30 mouse cellular contexts compared by ENCODE assay signal in genomic region chr6:55437919-55438318, GRCm38 (mm10). TPM values are rescaled to one million over a fixed set of nuclear protein-coding genes. Genes with fewer than 3 reads are reported as not detected.
DNase-seq lines count a peak whose midpoint lies in the region; ATAC-seq and TF ChIP-seq lines count a peak whose summit lies in the region.
"Had no signal": no experiment of that assay in that cellular context is flagged by ENCODE, and none has a peak within 500 bp of the region (broad histone marks: within the 10 kb centered on the region; RNA-seq: fewer than 3 reads in every experiment).

No protein-coding gene starts in this region.

- no peaks in the 10 kb centered on the region for H3K9me3 ChIP-seq in midbrain, embryonic 11.5 days (ENCODE audit: control insufficient read depth, low read length)
- H3K9me3 ChIP-seq in midbrain, embryonic 16.5 days (replicated peaks; ENCODE audit: control insufficient read depth, low read length, poor library complexity, severe bottlenecking) = no peaks in the 10 kb centered on the region
- no peaks in the 10 kb centered on the region for H3K9me3 ChIP-seq in liver, embryonic 11.5 days (ENCODE audit: control insufficient read depth, low read length)
- H3K9me3 ChIP-seq: embryonic facial prominence, embryonic 13.5 days; forebrain, embryonic 13.5 days; G1E; heart, embryonic 13.5 days; hindbrain, embryonic 15.5 days; limb, embryonic 13.5 days; neural tube, embryonic 13.5 days had no signal

- H3K4me3 ChIP-seq in midbrain, embryonic 11.5 days (ENCODE audit: low read depth, low read length) = no peak overlapping the region
- H3K4me3 ChIP-seq in midbrain, embryonic 16.5 days (ENCODE audit: low read depth, low read length) = no peak overlapping the region
- H3K4me3 ChIP-seq in myocyte = no peak overlapping the region
- no peak overlapping the region for H3K4me3 ChIP-seq in liver, embryonic 11.5 days (ENCODE audit: low read depth, low read length)
- H3K4me3 ChIP-seq: embryonic facial prominence, embryonic 13.5 days; erythroblast, embryonic 14.5 days; forebrain, embryonic 13.5 days; heart, embryonic 13.5 days; hindbrain, embryonic 15.5 days; limb, embryonic 13.5 days; neural tube, embryonic 13.5 days had no signal

- H3K4me1 ChIP-seq in midbrain, embryonic 11.5 days (ENCODE audit: control insufficient read depth, insufficient read depth, low read length) = peaks cover 20% of the 10 kb centered on the region
- peaks cover 21% of the 10 kb centered on the region for H3K4me1 ChIP-seq in midbrain, embryonic 16.5 days (ENCODE audit: control insufficient read depth, insufficient read depth, low read length)
- no peaks in the 10 kb centered on the region for H3K4me1 ChIP-seq in liver, embryonic 11.5 days (replicated peaks; ENCODE audit: control insufficient read depth, insufficient read depth, low read length)

- DNase-seq in adrenal gland, adult 2 months = peak; percentile 53
- no peak for DNase-seq in adrenal gland, postnatal 4 days (ENCODE audit: low spot score in 2 of 2)
- peak; percentile 41 for DNase-seq in midbrain, embryonic 11.5 days (ENCODE audit: low spot score, missing footprints)
- DNase-seq in brain, adult 2 months (ENCODE audit: low read depth, low spot score) = peak; percentile 61
- DNase-seq in liver, embryonic 11.5 days (ENCODE audit: low spot score) = no peak
- DNase-seq in layer of hippocampus, adult 9-11 months = no peak
- DNase-seq: cerebellum, adult 2 months; cerebellum, postnatal 25 days; embryo, embryonic 11 days; heart, adult 18-20 months; heart, postnatal 14 days; kidney, adult 2 months; kidney, postnatal 14 days; layer of hippocampus, postnatal 36 days; lung, embryonic 14.5 days; right cerebral cortex, postnatal 4 days; thymus, postnatal 36 days had no signal

- H3ac ChIP-seq in myocyte (ENCODE audit: control insufficient read depth, insufficient read length) = no peak overlapping the region

- no peak for ATAC-seq in midbrain, embryonic 11.5 days (ENCODE audit: low FRiP score)
- ATAC-seq in midbrain, embryonic 16.5 days = no peak
- no peak for ATAC-seq in liver, embryonic 11.5 days (replicated peaks; ENCODE audit: low FRiP score)
- ATAC-seq: forebrain, embryonic 13.5 days had no signal

- no peak overlapping the region for H3K4me2 ChIP-seq in midbrain, embryonic 11.5 days
- H3K4me2 ChIP-seq in midbrain, embryonic 16.5 days (ENCODE audit: low read length) = no peak overlapping the region
- H3K4me2 ChIP-seq in myocyte (ENCODE audit: low read depth) = peak overlapping the region; percentile 15
- H3K4me2 ChIP-seq in liver, embryonic 11.5 days = no peak overlapping the region
- H3K4me2 ChIP-seq: embryonic facial prominence, embryonic 13.5 days; forebrain, embryonic 13.5 days; heart, embryonic 13.5 days; hindbrain, embryonic 15.5 days; limb, embryonic 13.5 days; lung, embryonic 14.5 days; neural tube, embryonic 13.5 days had no signal

- no peaks in the 10 kb centered on the region for H3K27me3 ChIP-seq in midbrain, embryonic 11.5 days (ENCODE audit: control insufficient read depth, insufficient read depth, low read length)
- H3K27me3 ChIP-seq in midbrain, embryonic 16.5 days (ENCODE audit: control insufficient read depth, insufficient read depth, low read depth, low read length) = no peaks in the 10 kb centered on the region
- H3K27me3 ChIP-seq in myocyte (ENCODE audit: control insufficient read depth, insufficient read depth, insufficient read length) = no peaks in the 10 kb centered on the region
- peaks cover 4% of the 10 kb centered on the region; the same call in 1 of the 2 replicates for H3K27me3 ChIP-seq in liver, embryonic 11.5 days (replicated peaks; ENCODE audit: control insufficient read depth, insufficient read depth, low read length)
- H3K27me3 ChIP-seq: embryonic facial prominence, embryonic 13.5 days; hindbrain, embryonic 15.5 days; limb, embryonic 13.5 days; neural tube, embryonic 13.5 days had no signal

- no peak overlapping the region for H3K9ac ChIP-seq in midbrain, embryonic 11.5 days (ENCODE audit: low read length)
- H3K9ac ChIP-seq in midbrain, embryonic 16.5 days (ENCODE audit: low read depth, low read length) = no peak overlapping the region
- no peak overlapping the region for H3K9ac ChIP-seq in liver, embryonic 11.5 days (ENCODE audit: low read depth, low read length)
- H3K9ac ChIP-seq: embryonic facial prominence, embryonic 13.5 days; forebrain, embryonic 13.5 days; heart, embryonic 13.5 days; hindbrain, embryonic 15.5 days; limb, embryonic 13.5 days; liver, embryonic 14.5 days; lung, embryonic 14.5 days; neural tube, embryonic 13.5 days had no signal

- no peak for TF ChIP-seq POLR2A in myocyte (IDR thresholded peaks at IDR 0.05; ENCODE audit: insufficient read length, low read depth)

- H3K36me3 ChIP-seq in midbrain, embryonic 11.5 days (ENCODE audit: control insufficient read depth, insufficient read depth, low read length) = no peaks in the 10 kb centered on the region
- H3K36me3 ChIP-seq in midbrain, embryonic 16.5 days (ENCODE audit: control insufficient read depth, insufficient read depth, low read length) = no peaks in the 10 kb centered on the region
- no peaks in the 10 kb centered on the region for H3K36me3 ChIP-seq in myocyte (ENCODE audit: control insufficient read depth, insufficient read depth)
- H3K36me3 ChIP-seq in liver, embryonic 11.5 days (ENCODE audit: control insufficient read depth, insufficient read depth, low read length) = no peaks in the 10 kb centered on the region
- H3K36me3 ChIP-seq: embryonic facial prominence, embryonic 13.5 days; G1E; heart, embryonic 13.5 days; hindbrain, embryonic 15.5 days; limb, embryonic 13.5 days; neural tube, embryonic 13.5 days had no signal

- 70% methylated on average over 3 of the region's 3 CpGs for WGBS in midbrain, embryonic 11.5 days
- 46% methylated on average over 3 of the region's 3 CpGs for WGBS in midbrain, embryonic 16.5 days
- WGBS in liver, embryonic 11.5 days = 14% methylated on average over 3 of the region's 3 CpGs

- H3K27ac ChIP-seq in midbrain, embryonic 11.5 days (ENCODE audit: low read depth, low read length) = no peak overlapping the region
- no peak overlapping the region for H3K27ac ChIP-seq in midbrain, embryonic 16.5 days (ENCODE audit: low read length)
- no peak overlapping the region for H3K27ac ChIP-seq in liver, embryonic 11.5 days (ENCODE audit: low read depth, low read length)
- H3K27ac ChIP-seq: embryonic facial prominence, embryonic 13.5 days; forebrain, embryonic 13.5 days; heart, embryonic 13.5 days; hindbrain, embryonic 15.5 days; limb, embryonic 13.5 days; liver, embryonic 14.5 days; neural tube, embryonic 13.5 days had no signal

- H3K79me2 ChIP-seq in myocyte (ENCODE audit: control insufficient read depth, insufficient read depth) = no peaks in the 10 kb centered on the region

TF ChIP-seq in myocyte, 11 proteins besides CTCF, POLR2A, EP300 and RAD21:
- no peak for TF ChIP-seq USF1 (IDR thresholded peaks at IDR 0.05; ENCODE audit: low read depth)
- no peak for TF ChIP-seq POLR2AphosphoS2 (IDR thresholded peaks at IDR 0.05; ENCODE audit: insufficient read length, low read depth)
- TF ChIP-seq MAX (IDR thresholded peaks at IDR 0.05; ENCODE audit: low read depth) = no peak
- no peak for TF ChIP-seq REST (IDR thresholded peaks at IDR 0.05; ENCODE audit: insufficient read depth, insufficient read length)
- TF ChIP-seq MYOD1 (IDR thresholded peaks at IDR 0.05; ENCODE audit: control insufficient read depth in 1 of 3, insufficient read length in 2 of 3, low read depth in 2 of 3) = no peak
- no peak for TF ChIP-seq SRF (IDR thresholded peaks at IDR 0.05; ENCODE audit: control insufficient read depth, insufficient read length, low read depth)
- no peak for TF ChIP-seq E2F4 (IDR thresholded peaks at IDR 0.05; ENCODE audit: insufficient read depth)
- no peak for TF ChIP-seq MYOG (IDR thresholded peaks at IDR 0.05; ENCODE audit: control insufficient read depth in 1 of 3, insufficient read depth in 1 of 3, insufficient read length in 2 of 3, low read depth in 2 of 3)
- no peak for TF ChIP-seq CEBPB (IDR thresholded peaks at IDR 0.05; ENCODE audit: insufficient read depth, poor library complexity, severe bottlenecking)
- TF ChIP-seq TCF12 (IDR thresholded peaks at IDR 0.05; ENCODE audit: insufficient read depth, poor library complexity, severe bottlenecking) = no peak
- TF ChIP-seq TCF3 (IDR thresholded peaks at IDR 0.05; ENCODE audit: insufficient read length, low read depth) = no peak
TF ChIP-seq in myocyte: peak in this region for 0.

RNA-seq across cellular contexts. Expression of gene Adcyap1r1, which starts 13.9 kb away (rescaled TPM):
- 10 to 100 TPM; 24.4 to 40.6 TPM for total RNA-seq in adrenal gland, adult 2 months (2021)
- 25.6 and 25.9 TPM in 2 replicates for polyA plus RNA-seq in adrenal gland, adult 2 months (2012; rRNA removed)
- total RNA-seq in adrenal gland, postnatal 4 days (2021) = 10 to 100 TPM; 53.2 to 54.9 TPM
- polyA plus RNA-seq in midbrain, embryonic 11.5 days (2014; fragmentation: Nextera tagmentation; extraction: Ambion mirVana) = 17.6 and 20.4 TPM in 2 replicates
- 46.9 and 60.8 TPM in 2 replicates for polyA plus RNA-seq in midbrain, embryonic 16.5 days (2015; fragmentation: Nextera tagmentation; extraction: Ambion mirVana)
- not detected for polyA plus RNA-seq in myocyte (2012; fragmentation: generic; extraction: Trizol)
- 0.33 and 0.78 TPM in 2 replicates for polyA plus RNA-seq in liver, embryonic 11.5 days (2014; fragmentation: Nextera tagmentation; extraction: Ambion mirVana)
- total RNA-seq: CH12.LX; monocyte, adult 5-6 weeks had no signal
- polyA plus RNA-seq: erythroblast, embryonic 14.5 days; G1E had no signal

Comparison
In these comparisons a context has a peak if more than half of its experiments do, and no peak if none do; other contexts are left out.
1. DNase-seq: peak in adrenal gland, adult 2 months (single experiment), midbrain, embryonic 11.5 days (single experiment) and brain, adult 2 months (single experiment); none in adrenal gland, postnatal 4 days (0 of 2), liver, embryonic 11.5 days (single experiment) and layer of hippocampus, adult 9-11 months (single experiment).
2. RNA of gene Adcyap1r1, which starts 13.9 kb away (polyA plus RNA-seq): 46.9 to 60.8 TPM in midbrain, embryonic 16.5 days, 25.6 to 25.9 TPM in adrenal gland, adult 2 months and 17.6 to 20.4 TPM in midbrain, embryonic 11.5 days; 0.33 to 0.78 TPM in liver, embryonic 11.5 days and not detected in myocyte (single experiment); every median in the first group is over 10 times any median in the second.